Mouse (Mus musculus) hindbrain, postnatal 0 days (tissue): ENCODE measurements around the gene Wdr72. TPM values are rescaled to one million over a fixed set of nuclear protein-coding genes. Genes with fewer than 3 reads are reported as not detected.

Experiments used
- ATAC-seq: fragments of 200-750 bp; cut with Nextera tagmentation; 2 replicates; pipeline ENCODE4 v1.8.0; 2017; ENCODE audit warnings: mild to moderate bottlenecking, moderate TSS enrichment, moderate library complexity
- DNase-seq: peaks from one replicate; pipeline ENCODE4 v3.0.0-alpha.2; 2015; ENCODE audit warnings: low spot score
- H3K27ac ChIP-seq: fragments of 300-500 bp; sonication (generic); 2 replicates; pipeline ENCODE4 v1.5.1; 2014; ENCODE audit warnings: mild to moderate bottlenecking
- H3K27me3 ChIP-seq: fragments of 300-500 bp; sonication (generic); 2 replicates; pipeline ENCODE4 v1.6.1; 2014; ENCODE audit warnings: low read length, mixed read lengths; ENCODE audit not compliant: insufficient read depth
- H3K36me3 ChIP-seq: fragments of 300-500 bp; sonication (generic); 2 replicates; pipeline ENCODE4 v1.6.1; 2014; ENCODE audit warnings: low read length, mixed read lengths; ENCODE audit not compliant: insufficient read depth
- H3K4me1 ChIP-seq: fragments of 300-500 bp; sonication (generic); 2 replicates; pipeline ENCODE4 v1.6.1; 2014; ENCODE audit warnings: antibody characterized with exemption, low read length, mixed read lengths; ENCODE audit not compliant: insufficient read depth
- H3K4me2 ChIP-seq: fragments of 300-500 bp; sonication (generic); 2 replicates; pipeline ENCODE4 v1.6.1; 2014; ENCODE audit warnings: low read depth, mild to moderate bottlenecking, low read length, moderate library complexity, mixed read lengths
- H3K4me3 ChIP-seq: fragments of 300-500 bp; sonication (generic); 2 replicates; pipeline ENCODE4 v1.5.1; 2014; ENCODE audit warnings: low read length
- H3K9ac ChIP-seq: fragments of 300-500 bp; sonication (generic); replicated peaks from 2 replicates; pipeline ENCODE4 v1.6.1; 2014; ENCODE audit warnings: mild to moderate bottlenecking, low read length, moderate library complexity, mixed read lengths
- H3K9me3 ChIP-seq: fragments of 300-500 bp; sonication (generic); 2 replicates; pipeline ENCODE4 v1.6.1; 2016; ENCODE audit warnings: low read length, mixed read lengths
- CTCF ChIP-seq: IDR thresholded peaks from 2 replicates; pipeline ENCODE4 v1.5.1; 2016; ENCODE audit warnings: antibody characterized with exemption, control low read depth, low read depth
- WGBS: fragments of 180-500 bp; shearing (Covaris S2); extraction: QIAGEN DNeasy Blood & Tissue Kit; methylation state at CpG from one replicate; pipeline ENCODE4 v1.1.7; 2014; 5-methylcytosine and 5-hydroxymethylcytosine counted together
- polyA plus RNA-seq: library from polyadenylated mRNA; unstranded; fragments of >200 nt; fragmentation: Nextera tagmentation; extraction: Ambion mirVana; gene quantifications from 2 replicates; pipeline ENCODE4 v1.2.1, GENCODE M21; 2015
- total RNA-seq: library from RNA; depleted of rRNA; stranded (reverse); fragments of >200 nt; gene quantifications from 2 replicates; pipeline ENCODE4 v1.2.3, GENCODE M21; 2014

Gene Wdr72
- total and polyA plus RNA-seq, 2 experiments from 2014 or later, result 0.58 to 1.1 TPM

DNA sequence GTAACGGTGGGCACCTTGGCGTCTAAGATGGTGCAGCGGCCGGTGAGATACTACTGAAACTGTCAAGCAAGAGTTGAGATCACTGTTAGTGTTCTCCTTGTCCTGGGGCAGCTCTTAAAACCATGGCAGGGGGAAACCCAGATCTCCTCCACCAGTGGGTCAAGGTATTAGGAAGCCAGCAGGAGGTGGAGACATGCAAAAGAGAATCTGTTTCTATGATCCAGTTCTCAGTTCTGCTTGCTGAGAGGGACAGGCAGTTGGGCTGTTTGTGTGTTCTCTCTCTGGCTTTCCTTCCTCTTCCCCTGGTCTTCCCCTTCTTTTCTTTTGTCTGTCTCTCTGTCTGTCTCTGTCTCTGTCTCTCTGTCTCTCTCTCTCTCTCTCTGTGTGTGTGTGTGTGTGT is 35.0 kb downstream of the Wdr72 start:
- Histone ChIP-seq H3K27me3 (no peaks in the 10 kb centered on the region), H3K9ac (no peak overlapping the region), H3K4me1 (no peaks in the 10 kb centered on the region), H3K9me3 (no peaks in the 10 kb centered on the region), H3K36me3 (no peaks in the 10 kb centered on the region), H3K27ac (no peak overlapping the region), H3K4me3 (no peak overlapping the region), H3K4me2 (no peak overlapping the region)
- DNase-seq (no peak), ATAC-seq (no peak)
- TF ChIP-seq CTCF, result no peak
- WGBS, result 96% methylated on average over 4 of the region's 4 CpGs

DNA sequence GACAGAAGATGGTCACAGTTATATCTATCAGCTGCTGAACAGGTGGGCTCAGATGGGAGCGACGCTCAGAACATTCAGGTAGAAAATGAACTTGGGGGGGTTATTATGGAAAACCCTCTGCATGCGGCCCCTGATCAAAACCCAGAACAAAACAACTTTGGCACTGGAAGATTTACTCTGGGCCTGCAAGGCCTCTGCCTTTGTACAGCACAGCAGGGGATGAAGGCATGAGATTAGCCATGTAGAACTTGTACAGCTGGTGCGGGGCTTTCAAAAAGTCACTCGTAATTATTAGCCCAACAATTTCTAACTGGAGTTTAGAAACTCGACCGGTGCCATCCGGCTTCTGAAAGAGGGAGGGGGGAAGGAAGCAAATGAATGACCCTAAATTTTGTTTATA is 38.1 kb downstream of the Wdr72 start:
- H3K4me2 ChIP-seq, result no peak overlapping the region
- H3K9ac ChIP-seq, result no peak overlapping the region
- no peaks in the 10 kb centered on the region for H3K27me3 ChIP-seq
- H3K4me1 ChIP-seq, result no peaks in the 10 kb centered on the region
- peak; percentile 53 for DNase-seq
- ATAC-seq, result no peak
- no peak overlapping the region for H3K27ac ChIP-seq
- H3K36me3 ChIP-seq, result no peaks in the 10 kb centered on the region
- no peak for TF ChIP-seq CTCF
- H3K9me3 ChIP-seq, result no peaks in the 10 kb centered on the region
- WGBS, result 30% methylated on average over 8 of the region's 8 CpGs
- no peak overlapping the region for H3K4me3 ChIP-seq

DNA sequence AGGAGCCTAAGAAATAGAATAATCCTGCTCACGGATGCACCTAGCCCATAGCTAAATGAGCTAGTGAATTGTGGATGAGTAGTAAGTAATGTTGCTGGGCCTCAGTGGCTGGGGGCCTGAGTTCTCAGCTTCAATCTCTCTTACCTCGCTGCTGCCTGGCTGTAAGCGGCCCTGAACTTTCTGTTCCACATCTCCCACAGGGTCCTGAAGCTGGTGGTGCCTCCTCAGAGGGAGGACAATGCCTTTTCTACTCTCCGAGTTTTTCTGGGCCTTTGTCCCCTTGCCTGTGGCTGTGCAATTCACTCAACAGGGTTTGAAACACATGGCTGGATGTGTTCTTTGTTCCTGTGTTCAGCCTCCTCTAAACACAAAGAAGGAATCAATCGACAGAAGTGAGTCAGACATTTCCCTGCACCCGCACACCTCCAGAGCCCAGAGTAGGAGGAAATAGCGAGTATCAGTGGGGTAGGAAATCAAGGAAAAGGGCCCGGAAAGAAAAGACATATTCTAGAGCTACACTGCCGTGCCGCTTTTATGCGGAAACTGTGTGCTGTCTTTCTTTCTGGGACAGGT is 50.3 kb downstream of the Wdr72 start:
- DNase-seq (no peak), ATAC-seq (no peak)
- Histone ChIP-seq H3K4me1 (no peaks in the 10 kb centered on the region), H3K9ac (no peak overlapping the region), H3K4me2 (no peak overlapping the region), H3K9me3 (no peaks in the 10 kb centered on the region), H3K27ac (no peak overlapping the region), H3K36me3 (no peaks in the 10 kb centered on the region), H3K27me3 (no peaks in the 10 kb centered on the region), H3K4me3 (no peak overlapping the region)
- no peak for TF ChIP-seq CTCF
- WGBS, result 55% methylated on average over 11 of the region's 11 CpGs

DNA sequence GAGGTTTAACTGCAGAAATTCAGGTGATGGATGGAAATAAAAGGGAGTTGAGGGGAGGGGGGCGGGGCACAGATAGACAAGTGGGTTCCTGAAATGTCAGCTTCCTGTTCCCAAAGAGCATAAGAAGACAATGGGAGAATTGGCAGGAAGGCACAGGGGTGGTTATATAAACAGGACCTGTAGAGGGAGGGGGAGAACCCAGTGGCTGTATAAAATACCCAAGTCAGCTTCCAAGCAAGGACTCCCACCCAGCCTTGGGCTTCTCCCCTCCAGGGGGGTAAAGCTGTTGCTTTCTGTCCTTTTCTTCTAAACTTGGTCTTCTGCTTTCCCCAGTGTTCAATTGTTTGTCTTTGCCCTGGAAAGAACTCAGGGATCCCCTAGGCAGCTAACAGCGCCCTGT is 55.5 kb downstream of the Wdr72 start:
- Histone ChIP-seq H3K4me3 (no peak overlapping the region), H3K4me1 (no peaks in the 10 kb centered on the region), H3K27me3 (no peaks in the 10 kb centered on the region), H3K4me2 (no peak overlapping the region), H3K27ac (no peak overlapping the region), H3K9ac (no peak overlapping the region), H3K9me3 (no peaks in the 10 kb centered on the region), H3K36me3 (no peaks in the 10 kb centered on the region)
- no peak for DNase-seq
- WGBS, result 98% methylated on average over 2 of the region's 2 CpGs
- no peak for TF ChIP-seq CTCF
- no peak for ATAC-seq

DNA sequence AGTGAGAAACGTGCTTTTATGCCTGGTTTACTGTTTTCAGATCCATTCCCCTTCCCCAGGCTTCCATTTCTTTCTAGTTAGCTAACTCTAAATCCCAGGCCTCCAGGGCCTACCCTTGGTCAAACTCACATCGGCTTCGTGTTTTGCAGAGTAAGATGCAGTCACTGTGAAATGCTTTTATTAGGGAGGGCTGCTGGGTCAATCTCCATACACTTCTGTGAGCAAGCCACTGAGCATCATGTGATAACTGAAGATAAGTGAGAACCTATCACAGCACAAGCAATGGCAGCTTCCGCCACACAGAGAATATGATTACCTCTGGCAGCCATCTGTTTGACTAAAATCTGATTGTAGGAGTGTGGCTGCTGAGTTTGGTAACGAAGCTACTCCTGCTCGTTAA is 59.7 kb downstream of the Wdr72 start:
- Histone ChIP-seq H3K27me3 (no peaks in the 10 kb centered on the region), H3K36me3 (no peaks in the 10 kb centered on the region), H3K4me3 (no peak overlapping the region), H3K4me1 (no peaks in the 10 kb centered on the region), H3K27ac (no peak overlapping the region), H3K9ac (no peak overlapping the region), H3K9me3 (no peaks in the 10 kb centered on the region), H3K4me2 (no peak overlapping the region)
- no peak for TF ChIP-seq CTCF
- DNase-seq, result no peak
- ATAC-seq, result no peak
- 65% methylated on average over 6 of the region's 6 CpGs for WGBS

DNA sequence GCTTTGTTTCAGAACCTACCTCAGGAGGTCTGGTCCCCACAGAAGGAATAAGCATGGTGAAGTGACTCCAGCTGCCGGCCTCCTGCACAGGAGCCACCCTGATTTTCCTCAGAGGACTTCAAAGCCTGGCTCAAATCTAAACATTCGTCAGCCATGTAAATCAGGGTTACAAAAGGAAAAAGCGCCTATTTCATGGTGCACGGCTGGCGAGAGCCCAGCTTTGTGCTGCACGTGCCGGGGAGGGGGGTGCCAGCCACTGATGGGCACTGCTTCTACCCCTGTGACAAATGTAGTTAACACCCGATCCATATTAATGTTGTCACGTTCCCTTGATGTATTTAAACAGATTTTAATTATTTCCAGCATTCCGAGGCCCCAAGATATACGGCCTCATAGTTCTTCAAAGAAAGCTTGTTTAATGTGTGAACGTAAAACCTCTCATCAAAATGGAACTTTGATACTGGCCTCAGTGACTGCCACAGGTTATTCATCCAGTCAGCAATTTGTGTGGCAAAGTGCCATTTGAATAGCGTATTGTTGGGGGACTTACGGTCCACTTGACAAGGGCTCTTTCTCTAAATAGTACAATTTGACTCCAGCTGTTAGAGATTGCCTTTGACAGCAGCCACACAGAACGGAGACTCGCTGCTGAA is 76.7 kb downstream of the Wdr72 start:
- 0 out of 2 replicates have a peak, but pooled peaks have one; percentile 27 for ATAC-seq
- peak overlapping the region; percentile 11 for H3K4me3 ChIP-seq

More for the DNA sequence above, 76.7 kb downstream of the Wdr72 start:
- 0 out of 2 replicates have a peak, but pooled peaks cover 3% of the 10 kb centered on the region for H3K27me3 ChIP-seq
- no peak overlapping the region for H3K27ac ChIP-seq
- no peak overlapping the region for H3K9ac ChIP-seq
- 10% methylated on average over 16 of the region's 16 CpGs for WGBS
- H3K36me3 ChIP-seq, result no peaks in the 10 kb centered on the region
- TF ChIP-seq CTCF, result no peak
- 0 out of 2 replicates have a peak, but pooled peaks cover 9% of the 10 kb centered on the region for H3K4me1 ChIP-seq
- no peaks in the 10 kb centered on the region for H3K9me3 ChIP-seq
- peak; percentile 52 for DNase-seq
- peak overlapping the region; percentile 49 for H3K4me2 ChIP-seq
